Comparison of ENCODE assay signal across 28 mouse cellular contexts in the genomic region with DNA sequence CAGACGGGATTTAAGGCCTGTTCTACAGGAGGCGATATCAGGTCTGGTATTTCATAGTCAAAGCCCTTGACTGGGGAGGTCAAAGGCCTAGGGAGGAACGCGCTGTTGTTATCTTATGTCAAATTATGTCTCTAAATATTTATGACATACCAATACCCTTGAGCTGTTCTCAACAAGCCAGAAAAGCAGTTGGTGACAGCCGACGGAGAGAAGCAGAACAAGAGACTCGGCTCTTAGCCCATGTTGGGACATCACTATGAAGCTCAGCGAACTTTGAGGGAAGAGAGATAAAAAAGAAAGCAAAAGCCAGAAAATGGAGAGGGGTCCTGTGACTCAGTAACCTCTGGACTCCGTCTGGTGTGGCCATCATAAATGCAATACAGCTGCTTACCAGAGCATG.
DNase-seq lines count a peak whose midpoint lies in the region; ATAC-seq and TF ChIP-seq lines count a peak whose summit lies in the region.
"Had no signal": no experiment of that assay in that cellular context is flagged by ENCODE, and none has a peak within 500 bp of the region (broad histone marks: within the 10 kb centered on the region; RNA-seq: fewer than 3 reads in every experiment).

No protein-coding gene starts in this region.

- no peaks in the 10 kb centered on the region for H3K9me3 ChIP-seq in hindbrain, embryonic 10.5 days
- no peaks in the 10 kb centered on the region for H3K9me3 ChIP-seq in hindbrain, postnatal 0 days (ENCODE audit: low read length)
- H3K9me3 ChIP-seq in lung, embryonic 15.5 days = no peaks in the 10 kb centered on the region
- no peaks in the 10 kb centered on the region for H3K9me3 ChIP-seq in neural tube, embryonic 15.5 days (replicated peaks)
- H3K9me3 ChIP-seq: embryonic facial prominence, embryonic 12.5 days; heart, embryonic 10.5 days; heart, embryonic 15.5 days; hindbrain, embryonic 12.5 days; liver, embryonic 15.5 days; stomach, embryonic 15.5 days had no signal

- no peak overlapping the region for H3K9ac ChIP-seq in hindbrain, postnatal 0 days (replicated peaks; ENCODE audit: low read length)
- no peak overlapping the region for H3K9ac ChIP-seq in lung, embryonic 15.5 days
- H3K9ac ChIP-seq in neural tube, embryonic 15.5 days (replicated peaks) = no peak overlapping the region
- H3K9ac ChIP-seq: embryonic facial prominence, embryonic 12.5 days; heart, embryonic 15.5 days; hindbrain, embryonic 12.5 days; liver, embryonic 15.5 days; neural tube, embryonic 13.5 days; stomach, embryonic 15.5 days had no signal

- TF ChIP-seq CTCF in hindbrain, postnatal 0 days (IDR thresholded peaks at IDR 0.05; ENCODE audit: low read depth) = no peak
- TF ChIP-seq CTCF in lung, adult 2 months (IDR thresholded peaks at IDR 0.05; ENCODE audit: insufficient read depth, low read length) = no peak

- no peaks in the 10 kb centered on the region for H3K27me3 ChIP-seq in hindbrain, embryonic 10.5 days (ENCODE audit: insufficient read depth, poor library complexity, severe bottlenecking)
- no peaks in the 10 kb centered on the region for H3K27me3 ChIP-seq in hindbrain, postnatal 0 days (ENCODE audit: insufficient read depth, low read length)
- H3K27me3 ChIP-seq in lung, embryonic 15.5 days = no peaks in the 10 kb centered on the region
- no peaks in the 10 kb centered on the region for H3K27me3 ChIP-seq in neural tube, embryonic 15.5 days (replicated peaks)
- H3K27me3 ChIP-seq: embryonic facial prominence, embryonic 12.5 days; heart, embryonic 15.5 days; hindbrain, embryonic 12.5 days; liver, embryonic 15.5 days; neural tube, embryonic 13.5 days; stomach, embryonic 15.5 days had no signal

- no peak for ATAC-seq in hindbrain, postnatal 0 days
- peak; percentile 64; the same call in 1 of the 2 replicates for ATAC-seq in lung, embryonic 15.5 days (ENCODE audit: borderline replicate concordance, extremely low read depth, low FRiP score, low TSS enrichment)
- ATAC-seq in neural tube, embryonic 15.5 days (ENCODE audit: low FRiP score) = no peak
- ATAC-seq: CD4-positive, CD25-positive, alpha-beta regulatory T cell, adult 4 months; midbrain, embryonic 16.5 days had no signal

- no peak overlapping the region for H3K4me2 ChIP-seq in hindbrain, postnatal 0 days (ENCODE audit: low read depth, low read length)
- H3K4me2 ChIP-seq in lung, embryonic 15.5 days = no peak overlapping the region
- no peak overlapping the region for H3K4me2 ChIP-seq in neural tube, embryonic 15.5 days
- H3K4me2 ChIP-seq: embryonic facial prominence, embryonic 12.5 days; heart, embryonic 15.5 days; hindbrain, embryonic 12.5 days; liver, embryonic 15.5 days; midbrain, embryonic 11.5 days; neural tube, embryonic 13.5 days; stomach, embryonic 15.5 days had no signal

- WGBS in hindbrain, embryonic 10.5 days = 87% methylated on average over 9 of the region's 9 CpGs
- 90% methylated on average over 9 of the region's 9 CpGs for WGBS in hindbrain, postnatal 0 days
- WGBS in lung, embryonic 15.5 days = 38% methylated on average over 9 of the region's 9 CpGs
- 45% methylated on average over 9 of the region's 9 CpGs for WGBS in lung, adult 2 months
- 89% methylated on average over 9 of the region's 9 CpGs for WGBS in neural tube, embryonic 15.5 days

- peaks cover 14% of the 10 kb centered on the region for H3K4me1 ChIP-seq in hindbrain, embryonic 10.5 days (replicated peaks)
- H3K4me1 ChIP-seq in hindbrain, postnatal 0 days (ENCODE audit: insufficient read depth, low read length) = no peaks in the 10 kb centered on the region
- 0 out of 2 replicates have a peak, but pooled peaks cover 8% of the 10 kb centered on the region for H3K4me1 ChIP-seq in lung, embryonic 15.5 days
- H3K4me1 ChIP-seq in lung, adult 2 months (ENCODE audit: control insufficient read depth, insufficient read depth, low read length) = no peaks in the 10 kb centered on the region
- no peaks in the 10 kb centered on the region for H3K4me1 ChIP-seq in neural tube, embryonic 15.5 days
- H3K4me1 ChIP-seq: embryonic facial prominence, embryonic 12.5 days; heart, embryonic 15.5 days; liver, embryonic 15.5 days had no signal

- peak; percentile 1 for DNase-seq in hindbrain, embryonic 10.5 days (ENCODE audit: low spot score)
- DNase-seq in hindbrain, postnatal 0 days (ENCODE audit: low spot score) = no peak
- no peak for DNase-seq in lung, adult 2 months
- DNase-seq in neural tube, embryonic 10.5 days (ENCODE audit: extremely low spot score, low spot score) = peak; percentile 12
- no peak for DNase-seq in cerebellum, postnatal 14 days
- DNase-seq: adrenal gland, postnatal 14 days; cerebellum, adult 11 months; cerebellum, adult 9-10 months; embryo, embryonic 11 days; gastrocnemius, postnatal 10 days; kidney, adult 2 months; retina, postnatal 1 day; right cerebral cortex, postnatal 14 days; thymus, postnatal 14 days had no signal

- no peaks in the 10 kb centered on the region for H3K36me3 ChIP-seq in hindbrain, embryonic 10.5 days
- no peaks in the 10 kb centered on the region for H3K36me3 ChIP-seq in hindbrain, postnatal 0 days (ENCODE audit: insufficient read depth, low read length)
- no peaks in the 10 kb centered on the region for H3K36me3 ChIP-seq in lung, embryonic 15.5 days
- no peaks in the 10 kb centered on the region for H3K36me3 ChIP-seq in neural tube, embryonic 15.5 days
- H3K36me3 ChIP-seq: embryonic facial prominence, embryonic 12.5 days; heart, embryonic 10.5 days; heart, embryonic 15.5 days; hindbrain, embryonic 12.5 days; liver, embryonic 15.5 days; neural tube, embryonic 13.5 days; stomach, embryonic 15.5 days had no signal

- H3K27ac ChIP-seq in hindbrain, embryonic 10.5 days = no peak overlapping the region
- H3K27ac ChIP-seq in hindbrain, postnatal 0 days = no peak overlapping the region
- no peak overlapping the region for H3K27ac ChIP-seq in lung, embryonic 15.5 days
- H3K27ac ChIP-seq in neural tube, embryonic 15.5 days (replicated peaks) = no peak overlapping the region
- H3K27ac ChIP-seq: embryonic facial prominence, embryonic 12.5 days; heart, embryonic 10.5 days; heart, embryonic 15.5 days; hindbrain, embryonic 12.5 days; kidney, postnatal 0 days; liver, embryonic 15.5 days; neural tube, embryonic 13.5 days; stomach, embryonic 15.5 days had no signal

- no peak for TF ChIP-seq POLR2A in lung, adult 2 months (IDR thresholded peaks at IDR 0.05; ENCODE audit: borderline replicate concordance, extremely low read depth, low read depth, low read length)

- H3K4me3 ChIP-seq in hindbrain, embryonic 10.5 days = no peak overlapping the region
- H3K4me3 ChIP-seq in hindbrain, postnatal 0 days (ENCODE audit: low read length) = no peak overlapping the region
- H3K4me3 ChIP-seq in lung, embryonic 15.5 days = no peak overlapping the region
- no peak overlapping the region for H3K4me3 ChIP-seq in lung, adult 2 months (replicated peaks; ENCODE audit: extremely low read depth, low read depth, low read length)
- H3K4me3 ChIP-seq in neural tube, embryonic 15.5 days (replicated peaks) = no peak overlapping the region
- H3K4me3 ChIP-seq: embryonic facial prominence, embryonic 12.5 days; heart, embryonic 10.5 days; heart, embryonic 15.5 days; hindbrain, embryonic 12.5 days; liver, embryonic 15.5 days; myocyte; neural tube, embryonic 13.5 days; stomach, embryonic 15.5 days had no signal

Comparison
In these comparisons a context has a peak if more than half of its experiments do, and no peak if none do; other contexts are left out.
1. DNase-seq: peak in hindbrain, embryonic 10.5 days (single experiment) and neural tube, embryonic 10.5 days (single experiment); none in hindbrain, postnatal 0 days (single experiment), lung, adult 2 months (single experiment) and cerebellum, postnatal 14 days (0 of 2).